Mouse (Mus musculus) liver, adult 2 months (tissue): ENCODE results near the gene 2610528J11Rik. TPM values are rescaled to one million over a fixed set of nuclear protein-coding genes. Genes with fewer than 3 reads are reported as not detected.

Experiments
- DNase-seq: peaks from one replicate; pipeline ENCODE4 v3.0.0-alpha.2; 2011; ENCODE audit warnings: low read depth, low spot score; ENCODE audit errors: extremely low read depth
- H3K27ac ChIP-seq: fragments of 200-500 bp; replicated peaks from 2 replicates; pipeline ENCODE4 v1.5.1; 2012; ENCODE audit warnings: low read depth, mild to moderate bottlenecking, control low read depth, inconsistent platforms, low read length; ENCODE audit not compliant: insufficient read depth
- H3K27me3 ChIP-seq: fragments of 200-500 bp; 2 replicates; pipeline ENCODE4 v1.6.1; 2012; ENCODE audit warnings: mild to moderate bottlenecking, moderate library complexity, low read length, inconsistent platforms; ENCODE audit not compliant: control insufficient read depth, insufficient read depth
- H3K36me3 ChIP-seq: fragments of 200-500 bp; 2 replicates; pipeline ENCODE4 v1.6.1; 2012; ENCODE audit warnings: low read length, inconsistent platforms; ENCODE audit not compliant: control insufficient read depth, insufficient read depth
- H3K4me1 ChIP-seq: fragments of 200-500 bp; 2 replicates; pipeline ENCODE4 v1.6.1; 2011; ENCODE audit warnings: low read length; ENCODE audit not compliant: control insufficient read depth, insufficient read depth
- H3K4me3 ChIP-seq: fragments of 200-500 bp; 2 replicates; pipeline ENCODE4 v1.5.1; 2011; ENCODE audit warnings: low read depth, mild to moderate bottlenecking, control low read depth, low read length, moderate library complexity; ENCODE audit not compliant: insufficient read depth
- H3K79me2 ChIP-seq: fragments of 200-500 bp; 2 replicates; pipeline ENCODE4 v1.6.1; 2012; ENCODE audit warnings: inconsistent platforms, mild to moderate bottlenecking, low read length, moderate library complexity; ENCODE audit not compliant: control insufficient read depth, insufficient read depth
- H3K9ac ChIP-seq: fragments of 200-500 bp; 2 replicates; pipeline ENCODE4 v1.6.1; 2012; ENCODE audit warnings: low read depth, mild to moderate bottlenecking, control low read depth, inconsistent platforms, low read length
- CTCF ChIP-seq: fragments of 200-500 bp; IDR thresholded peaks from 2 replicates; pipeline ENCODE4 v1.5.1; 2011; ENCODE audit warnings: low read depth, low read length, control low read depth
- POLR2A ChIP-seq: fragments of 200-500 bp; IDR thresholded peaks from 2 replicates; pipeline ENCODE4 v1.6.1; 2011; ENCODE audit warnings: low read length, control low read depth; ENCODE audit not compliant: insufficient read depth; ENCODE audit errors: extremely low read depth
- WGBS: fragments of 180-500 bp; shearing (Covaris S2); methylation state at CpG from one replicate; pipeline ENCODE4 v1.1.7; 2018; 5-methylcytosine and 5-hydroxymethylcytosine counted together
- polyA plus RNA-seq: library from polyadenylated mRNA; depleted of rRNA; stranded (reverse); fragments of >200 nt; gene quantifications from 2 replicates; pipeline ENCODE4 v1.2.3, GENCODE M21; 2012
- total RNA-seq: library from RNA; depleted of rRNA; stranded (reverse); fragments of >200 nt; gene quantifications from 2 replicates; pipeline ENCODE4 v1.2.3, GENCODE M21; 2014

Gene 2610528J11Rik
- total and polyA plus RNA-seq, 2 experiments = 19.8 to 52.6 TPM

DNA sequence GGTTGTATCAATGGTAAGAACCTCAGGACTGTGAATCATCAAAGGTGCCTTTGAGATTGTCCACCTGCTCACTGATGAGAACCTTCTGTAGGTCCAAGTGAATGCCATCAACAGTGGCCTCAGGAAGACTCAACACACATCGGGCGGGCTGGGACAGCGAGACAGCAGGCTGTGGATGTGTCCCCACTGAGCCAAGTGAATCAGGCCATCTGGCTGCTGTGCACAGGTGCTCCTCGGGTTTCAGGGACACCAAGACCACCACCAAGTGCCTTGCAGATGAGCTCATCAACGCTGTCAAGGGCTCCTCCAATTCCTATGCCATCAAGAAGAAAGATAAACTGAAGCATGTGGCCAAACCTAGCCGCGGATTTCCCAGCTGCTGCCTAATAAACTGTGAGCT, 4.6 kb upstream of the 2610528J11Rik start:
- TF ChIP-seq POLR2A (no peak), CTCF (no peak)
- WGBS = 89% methylated on average over 7 of the region's 7 CpGs
- no peak overlapping the region for H3K27ac ChIP-seq
- no peaks in the 10 kb centered on the region for H3K36me3 ChIP-seq
- no peaks in the 10 kb centered on the region for H3K79me2 ChIP-seq
- H3K4me3 ChIP-seq = no peak overlapping the region
- H3K4me1 ChIP-seq = peaks cover 7% of the 10 kb centered on the region
- no peak for DNase-seq
- H3K27me3 ChIP-seq = no peaks in the 10 kb centered on the region
- no peak overlapping the region for H3K9ac ChIP-seq

GRCm38 (mm10) chr4:118523976-118524375, 2.8 kb upstream of the 2610528J11Rik start:
- TF ChIP-seq POLR2A (no peak), CTCF (no peak)
- Histone ChIP-seq H3K4me3 (no peak overlapping the region), H3K79me2 (no peaks in the 10 kb centered on the region), H3K9ac (no peak overlapping the region), H3K27me3 (no peaks in the 10 kb centered on the region), H3K4me1 (peaks cover 8% of the 10 kb centered on the region), H3K27ac (no peak overlapping the region), H3K36me3 (no peaks in the 10 kb centered on the region)
- no peak for DNase-seq
- WGBS = 86% methylated on average over 7 of the region's 7 CpGs

GRCm38 (mm10) chr4:118525779-118526178, 1.0 kb upstream of the 2610528J11Rik start:
- WGBS = 87% methylated on average over 3 of the region's 3 CpGs
- DNase-seq = no peak
- no peak overlapping the region for H3K9ac ChIP-seq
- no peak for TF ChIP-seq CTCF
- no peak for TF ChIP-seq POLR2A
- H3K27me3 ChIP-seq = no peaks in the 10 kb centered on the region
- H3K4me1 ChIP-seq = peaks cover 8% of the 10 kb centered on the region
- no peak overlapping the region for H3K27ac ChIP-seq
- H3K36me3 ChIP-seq = no peaks in the 10 kb centered on the region
- no peak overlapping the region for H3K4me3 ChIP-seq
- no peaks in the 10 kb centered on the region for H3K79me2 ChIP-seq

DNA sequence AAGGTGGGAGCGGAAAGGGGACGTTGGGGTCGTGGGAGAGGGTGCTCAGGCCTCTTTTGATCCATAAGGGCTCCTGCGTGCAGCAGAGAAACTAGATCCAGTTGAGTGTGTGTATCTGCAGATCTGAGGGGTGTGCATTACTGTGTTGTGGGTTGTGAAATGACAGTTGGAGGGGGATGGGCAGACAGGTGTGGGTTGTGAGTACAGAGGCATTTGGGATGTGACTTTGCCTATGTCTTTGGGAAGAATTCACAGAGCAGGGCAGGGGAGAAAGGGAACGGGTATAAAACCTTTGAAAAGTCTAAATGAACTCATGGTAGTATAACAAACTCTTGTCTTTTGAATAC, 509 bp downstream of the 2610528J11Rik start:
- H3K79me2 ChIP-seq = no peaks in the 10 kb centered on the region
- H3K36me3 ChIP-seq = no peaks in the 10 kb centered on the region
- peak overlapping the region; percentile 94 for H3K27ac ChIP-seq
- no peaks in the 10 kb centered on the region for H3K27me3 ChIP-seq
- peak overlapping the region; percentile 73 for H3K4me3 ChIP-seq
- no peak for DNase-seq
- H3K9ac ChIP-seq = peak overlapping the region; percentile 71
- TF ChIP-seq CTCF = no peak
- no peak for TF ChIP-seq POLR2A
- 23% methylated on average over 5 of the region's 5 CpGs for WGBS
- H3K4me1 ChIP-seq = peaks cover 8% of the 10 kb centered on the region

DNA sequence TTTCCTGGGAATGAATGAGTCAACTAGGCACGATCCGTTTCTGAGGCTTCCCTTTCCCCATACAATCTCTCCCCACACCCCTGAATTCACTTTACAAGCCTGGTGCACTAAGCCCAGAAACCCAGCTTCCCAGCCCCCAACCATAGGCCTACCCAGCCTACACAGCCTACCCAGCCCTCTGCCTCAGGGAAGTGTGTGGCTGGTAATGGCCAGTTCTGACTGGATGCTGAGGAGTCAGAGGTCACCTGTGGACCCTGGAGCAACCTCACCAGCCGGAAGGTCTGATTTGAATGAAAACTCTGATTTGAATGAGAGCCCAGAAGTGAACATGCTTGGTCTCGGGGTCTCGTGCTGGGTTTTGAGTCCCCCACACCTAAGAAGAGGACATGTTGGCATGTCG, 921 bp downstream of the 2610528J11Rik start:
- no peak overlapping the region for H3K4me3 ChIP-seq
- WGBS = 76% methylated on average over 6 of the region's 6 CpGs
- H3K36me3 ChIP-seq = no peaks in the 10 kb centered on the region
- no peaks in the 10 kb centered on the region for H3K79me2 ChIP-seq
- no peak for DNase-seq
- H3K27ac ChIP-seq = no peak overlapping the region
- H3K27me3 ChIP-seq = no peaks in the 10 kb centered on the region
- H3K9ac ChIP-seq = no peak overlapping the region
- H3K4me1 ChIP-seq = peaks cover 8% of the 10 kb centered on the region
- TF ChIP-seq POLR2A (no peak), CTCF (no peak)

- DNase-seq = no peak
- Histone ChIP-seq H3K4me1 (no peaks in the 10 kb centered on the region), H3K4me3 (no peak overlapping the region), H3K9ac (no peak overlapping the region), H3K27ac (no peak overlapping the region), H3K79me2 (no peaks in the 10 kb centered on the region), H3K36me3 (no peaks in the 10 kb centered on the region), H3K27me3 (no peaks in the 10 kb centered on the region)
- 74% methylated on average over 5 of the region's 5 CpGs for WGBS
- no peak for TF ChIP-seq POLR2A
- TF ChIP-seq CTCF = no peak
These were observed 5.9 kb downstream of the 2610528J11Rik start for GRCm38 (mm10) chr4:118532663-118533062.
